Mouse (Mus musculus) liver, adult 2 months (tissue): Measurements from ENCODE around the gene Galnt14.

Experiments used
- CTCF ChIP-seq: fragments of 200-500 bp; IDR thresholded peaks from 2 replicates; pipeline ENCODE4 v1.5.1; 2011; ENCODE audit warnings: low read depth, low read length, control low read depth
- POLR2A ChIP-seq: fragments of 200-500 bp; IDR thresholded peaks from 2 replicates; pipeline ENCODE4 v1.6.1; 2011; ENCODE audit warnings: low read length, control low read depth; ENCODE audit not compliant: insufficient read depth; ENCODE audit errors: extremely low read depth

- TF ChIP-seq CTCF (no peak), POLR2A (no peak)
Measured at GRCm38 (mm10) chr17:73540409-73541232, 169.6 kb downstream of the Galnt14 start.
